Mouse (Mus musculus): ENCODE measurements around the gene Selenon.

Selenon gene

GRCm38 (mm10) chr4:134542726-134543125 is 9.2 kb downstream of the Selenon start:
- DNase-seq, result peak; percentile 45

DNA sequence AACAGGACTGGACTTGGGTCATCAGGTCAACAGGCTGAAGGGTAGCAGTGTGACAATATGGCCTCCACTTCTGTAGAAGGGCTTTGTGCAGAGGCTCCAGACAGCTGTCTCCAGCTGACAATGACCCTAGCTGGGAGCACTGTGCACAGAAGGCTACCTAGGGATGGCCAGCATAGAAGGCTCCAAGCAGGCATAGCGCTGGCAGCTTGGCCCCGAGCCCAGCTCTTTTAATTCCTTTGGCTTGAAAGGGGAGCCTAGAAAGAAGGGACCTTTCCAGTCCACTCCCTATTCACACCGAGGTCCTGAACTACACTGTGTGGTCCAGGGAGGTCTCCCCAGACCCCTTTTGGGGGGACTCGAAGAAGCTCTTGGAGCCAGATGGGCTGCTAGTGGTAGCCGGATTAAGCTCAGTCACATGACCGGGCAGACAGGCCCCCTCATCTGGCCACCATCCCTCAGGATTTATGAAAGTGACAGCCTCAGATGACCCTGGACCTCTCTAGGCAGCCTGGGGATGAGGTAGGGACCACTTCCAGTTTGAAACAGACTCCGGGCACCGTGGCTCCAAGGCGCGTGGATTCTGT is 12.9 kb downstream of the Selenon start:
- peak; percentile 50 for DNase-seq

DNA sequence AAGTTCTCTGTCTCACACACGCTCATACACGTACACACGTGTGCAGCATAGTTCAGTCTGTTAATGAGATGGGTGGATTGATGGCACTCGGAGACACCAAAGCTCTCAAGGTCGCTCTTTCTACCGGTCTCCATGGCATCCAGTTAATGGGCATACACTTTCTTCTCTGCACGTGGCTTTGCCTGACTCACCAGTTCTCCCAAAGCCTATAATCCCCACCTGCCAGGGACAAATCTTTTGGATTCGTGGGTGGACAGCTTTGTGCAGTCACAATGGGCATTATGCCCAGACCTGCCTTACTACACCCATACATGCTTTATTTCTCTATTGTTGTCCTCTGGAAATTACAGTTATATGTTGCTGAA is 16.2 kb downstream of the Selenon start:
- peak; percentile 54 for DNase-seq

- peak; percentile 98 for DNase-seq
These were observed 16.8 kb downstream of the Selenon start, which contains the start of gene Mtfr1l for GRCm38 (mm10) chr4:134534932-134535786. Gene Mtfr1l (minus strand): TSS chr4:134535387.

GRCm38 (mm10) chr4:134534124-134534886 is 17.7 kb downstream of the Selenon start:
- DNase-seq, result peak; percentile 61

- no peak for DNase-seq
These were observed 18.5 kb downstream of the Selenon start for GRCm38 (mm10) chr4:134533421-134533820.

DNA sequence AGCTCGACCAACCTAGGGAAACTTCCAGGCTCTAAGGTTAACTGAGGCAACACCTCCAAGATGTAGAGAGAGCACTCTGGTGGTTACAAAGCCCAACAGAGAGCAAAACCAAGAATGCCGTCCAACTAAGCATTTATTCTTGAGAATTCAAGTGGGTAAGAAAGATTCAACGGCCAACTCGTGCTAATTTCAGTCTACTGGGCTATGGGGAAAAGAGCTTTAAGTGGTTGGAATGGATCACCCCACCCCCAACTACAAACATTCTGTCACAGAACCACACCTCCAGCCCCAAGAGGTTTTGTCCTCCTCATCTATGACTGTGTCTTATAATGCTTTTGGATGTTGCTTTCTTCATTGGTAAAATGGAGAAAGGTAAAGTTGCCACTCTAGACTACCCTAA is 19.0 kb downstream of the Selenon start:
- DNase-seq, result no peak

DNA sequence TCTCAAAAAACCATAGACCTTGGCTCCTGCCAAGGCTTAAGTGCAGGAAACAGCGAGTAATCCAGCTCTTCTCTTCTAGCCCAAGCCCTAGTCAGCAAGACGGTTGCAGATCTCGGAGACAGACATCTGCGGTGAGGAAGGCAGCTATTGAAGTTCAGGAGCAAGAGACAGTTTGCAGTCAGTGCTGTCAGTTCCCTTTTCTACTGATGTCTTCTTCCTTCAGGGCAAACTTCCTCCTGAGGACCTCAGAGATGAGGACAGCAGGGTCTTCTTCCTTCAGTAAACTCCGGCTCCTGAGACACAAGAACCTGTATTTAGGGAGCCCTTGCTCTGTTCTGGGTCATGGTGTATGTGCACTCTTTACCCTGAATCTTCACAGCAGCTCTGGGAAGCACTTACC is 25.7 kb downstream of the Selenon start:
- no peak for DNase-seq

- no peak for DNase-seq
These were observed 26.2 kb downstream of the Selenon start for GRCm38 (mm10) chr4:134525806-134526205.

DNA sequence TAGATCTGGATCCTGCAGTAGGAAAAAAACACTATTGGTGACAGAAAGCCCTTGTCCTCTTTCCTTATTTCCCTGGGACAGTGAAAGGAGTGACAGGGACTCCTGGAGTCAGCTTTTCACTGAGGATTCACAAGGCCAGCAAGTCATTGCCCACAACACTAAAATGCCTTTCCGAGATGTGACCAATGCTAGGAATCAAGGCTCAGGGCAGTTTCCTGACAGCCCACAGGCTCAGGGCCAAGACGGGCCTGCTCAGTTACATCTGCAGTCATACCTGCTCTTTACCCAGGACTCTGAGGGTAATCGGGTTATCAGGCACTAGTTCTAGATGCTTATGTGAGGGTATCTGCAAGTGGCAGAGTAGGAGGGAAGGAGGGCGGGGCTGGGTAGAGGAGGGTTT is 28.5 kb downstream of the Selenon start:
- DNase-seq, result no peak

DNA sequence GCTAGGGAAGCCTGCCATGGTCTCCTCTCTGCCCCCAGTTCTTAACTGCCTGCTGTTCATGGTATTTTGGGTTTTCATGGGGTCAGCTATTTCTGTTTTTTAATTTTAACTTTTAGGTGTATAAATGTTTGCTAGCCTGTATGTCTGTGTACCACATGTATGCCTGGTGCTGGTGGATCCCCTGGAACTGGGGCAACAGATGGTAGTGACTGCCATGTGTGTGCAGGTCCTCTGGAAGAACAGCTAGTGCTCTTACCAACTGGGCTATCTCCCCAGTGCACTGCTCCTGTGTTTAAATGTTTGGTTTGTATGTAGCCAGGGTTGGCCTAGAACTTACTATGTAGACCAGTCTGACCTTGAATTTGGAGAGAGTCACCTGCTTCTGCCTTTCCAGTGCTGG is 32.7 kb downstream of the Selenon start:
- no peak for DNase-seq

DNA sequence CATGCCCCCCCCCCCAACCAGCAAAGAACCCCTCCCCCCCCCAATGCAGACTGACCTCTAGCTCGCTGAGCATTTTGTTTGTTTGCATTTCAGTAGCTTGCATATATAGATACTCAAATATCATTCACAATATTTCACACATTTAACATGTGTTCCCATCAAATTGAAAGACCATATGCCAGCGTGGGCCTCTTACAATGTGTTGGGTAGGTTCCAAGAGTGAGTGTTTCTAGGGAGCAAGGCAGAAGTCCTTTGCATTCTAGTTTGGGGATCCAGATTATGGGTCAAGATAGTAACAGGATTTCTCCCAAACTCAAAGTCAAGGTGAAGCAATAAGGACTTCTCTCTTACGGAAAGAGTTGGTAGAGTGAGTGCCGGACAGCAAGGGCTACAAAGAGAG is 33.4 kb downstream of the Selenon start:
- DNase-seq, result no peak

DNA sequence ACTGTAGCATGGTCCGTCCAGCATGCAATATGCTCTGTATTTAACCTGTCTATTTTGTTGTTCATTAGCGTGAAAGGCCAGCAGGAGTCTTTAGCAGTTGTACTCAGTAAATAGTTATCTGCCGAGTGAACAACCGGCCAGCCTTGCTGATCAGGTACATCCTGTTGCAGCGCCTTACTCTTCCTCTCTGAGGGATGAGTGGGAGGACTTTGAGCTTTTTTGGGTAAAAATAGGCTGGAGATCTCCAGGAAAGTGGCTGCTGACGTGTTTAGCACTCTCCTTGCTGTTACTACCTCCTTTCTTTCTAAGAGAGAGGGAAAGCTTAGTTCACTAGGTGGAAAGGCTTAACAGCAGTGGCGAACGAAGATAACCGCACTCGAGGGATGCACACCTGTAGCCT is 34.2 kb downstream of the Selenon start:
- DNase-seq, result no peak

- peak; percentile 33 for DNase-seq
These were observed 35.0 kb downstream of the Selenon start for GRCm38 (mm10) chr4:134516981-134517380.

- no peak for DNase-seq
These were observed 36.4 kb downstream of the Selenon start for GRCm38 (mm10) chr4:134515614-134516013.

DNA sequence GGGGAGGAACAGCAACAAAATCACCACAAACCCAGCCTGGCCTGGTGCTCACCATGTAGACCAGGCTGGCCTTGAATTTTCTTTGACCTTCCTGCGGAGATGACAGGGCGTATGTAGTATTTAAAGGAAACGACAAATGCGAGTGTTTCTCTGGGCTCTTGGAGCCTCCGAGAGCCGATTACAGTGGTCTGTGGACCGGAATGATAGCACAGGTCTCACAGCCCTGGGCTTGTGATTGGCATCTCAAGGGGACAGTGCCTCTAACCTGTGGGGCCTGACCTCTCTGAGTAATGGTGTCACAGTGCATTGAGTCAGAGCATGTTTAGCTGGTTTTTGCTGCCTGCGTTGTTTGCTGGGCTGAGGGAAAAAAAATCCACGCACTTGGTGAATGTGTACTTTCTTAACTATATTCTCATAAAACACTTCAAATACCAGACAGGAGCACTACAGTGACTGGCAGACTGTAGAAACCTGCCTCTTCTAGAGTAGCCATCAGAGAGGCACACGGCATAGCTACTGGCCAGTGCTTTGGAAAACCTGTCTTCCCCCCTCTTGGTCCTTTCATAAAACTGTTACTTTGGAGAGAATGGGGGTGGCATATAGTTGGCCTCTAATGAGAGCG is 37.5 kb downstream of the Selenon start:
- no peak for DNase-seq

- no peak for DNase-seq
These were observed 39.2 kb downstream of the Selenon start for GRCm38 (mm10) chr4:134512798-134513197.

DNA sequence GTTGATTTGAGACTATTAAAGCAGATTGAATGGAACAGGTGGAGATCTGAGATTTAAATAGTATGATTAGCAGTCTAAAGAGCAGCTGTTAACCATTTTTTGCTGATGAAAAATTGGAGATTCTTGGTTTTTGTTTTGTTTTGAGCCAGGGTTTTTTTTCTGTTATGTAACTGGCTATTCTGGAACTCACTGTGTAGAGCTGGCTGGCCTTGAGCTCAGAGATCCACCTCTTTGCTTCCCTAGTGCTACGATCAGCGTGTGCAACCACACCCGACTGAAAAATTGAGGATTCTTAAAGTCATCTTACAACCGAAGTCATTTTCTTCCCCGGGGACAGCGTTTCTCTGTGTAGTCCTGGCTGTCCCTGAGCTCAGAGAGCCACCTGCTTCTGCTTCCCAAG is 40.2 kb downstream of the Selenon start:
- no peak for DNase-seq

DNA sequence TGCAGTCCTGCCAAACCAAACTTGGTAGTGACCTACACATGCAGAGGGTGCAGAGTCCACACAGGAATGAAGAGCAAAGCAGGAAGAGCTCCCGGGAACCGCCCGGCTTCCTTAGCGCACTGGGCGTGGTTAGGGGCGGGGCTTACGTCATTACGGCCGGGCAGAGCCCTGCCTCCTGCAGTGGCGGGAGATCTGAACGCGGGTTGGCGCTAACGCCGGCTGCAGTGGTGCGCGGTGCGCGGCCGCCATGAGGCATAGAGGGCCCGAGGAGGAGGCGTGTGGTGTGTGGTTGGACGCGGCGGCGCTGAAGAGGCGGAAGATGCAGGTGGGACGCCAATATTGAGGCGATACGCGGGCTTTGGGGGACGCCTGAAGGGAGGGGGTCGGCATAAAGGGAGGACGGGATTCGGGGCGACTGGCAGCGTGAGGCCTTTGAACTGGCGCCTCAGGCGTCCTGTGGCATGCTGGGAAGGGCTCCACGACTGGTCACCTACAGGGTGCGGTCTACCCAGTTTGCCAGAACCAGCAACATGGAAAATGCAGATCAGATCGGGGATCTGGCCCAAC is 41.0 kb downstream of the Selenon start, which contains the start of gene Aunip:
Gene Aunip, plus strand, starts transcription at position 155 of the 567 bp plus-strand sequence.
- DNase-seq, result peak; percentile 83

- DNase-seq, result no peak
These were observed 41.6 kb downstream of the Selenon start for GRCm38 (mm10) chr4:134510396-134510795.

GRCm38 (mm10) chr4:134506713-134507112 is 45.3 kb downstream of the Selenon start:
- peak; percentile 45 for DNase-seq

- no peak for DNase-seq
These were observed 45.9 kb downstream of the Selenon start for GRCm38 (mm10) chr4:134505966-134506594.

All from cerebellum, adult 11-12 months (tissue).